Mouse (Mus musculus): Measurements from ENCODE around the gene Arrdc3.
"Not testable (repeated sequence)": the region's sequence is repeated elsewhere in the genome, so short reads cannot be mapped to it uniquely, and the experiment has no call there.

The Arrdc3 gene

DNA sequence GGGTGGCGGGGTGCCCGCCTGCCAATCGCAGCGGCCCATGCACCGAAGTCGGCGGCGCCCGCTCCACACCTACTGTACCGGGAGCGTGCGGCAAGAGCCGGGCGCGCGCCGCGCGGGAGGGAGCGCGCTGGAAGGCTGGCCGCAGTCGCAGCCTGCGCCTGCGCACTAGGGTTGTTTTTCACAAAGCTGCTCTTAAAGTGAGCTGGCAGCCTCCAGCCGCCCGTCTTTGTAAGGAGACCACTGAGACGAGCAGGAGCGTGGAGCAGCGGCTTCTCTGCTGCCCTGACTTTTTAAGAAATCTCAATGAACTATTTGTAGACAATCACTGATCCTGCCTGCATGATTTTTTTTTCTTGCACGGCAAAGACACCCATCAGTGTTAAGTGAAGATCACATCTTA, at the start of gene Arrdc3:
Arrdc3 (plus strand) TSS at position 195 of the 400 bp plus-strand sequence.
- peak; percentile 97 for DNase-seq

DNA sequence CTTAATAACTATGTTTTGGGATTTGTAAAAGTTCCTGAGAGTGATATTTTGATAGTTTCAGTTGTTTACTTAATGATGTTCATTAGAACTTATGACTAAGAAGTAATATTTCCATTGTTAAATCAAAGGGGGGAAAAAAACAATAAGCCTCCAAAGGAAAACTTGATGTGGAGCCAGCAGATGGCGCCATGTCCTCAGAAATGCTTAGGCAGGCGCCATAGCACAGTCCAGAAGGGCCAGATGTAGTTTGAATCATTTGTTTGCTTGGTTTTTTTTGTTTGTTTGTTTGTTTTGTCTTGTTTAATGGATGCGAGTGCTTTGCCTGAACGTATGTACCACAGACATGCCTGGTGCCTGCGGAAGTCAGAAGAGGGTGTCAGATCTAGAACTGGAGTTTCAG, 21.0 kb upstream of the Arrdc3 start:
- DNase-seq: peak; percentile 63

DNA sequence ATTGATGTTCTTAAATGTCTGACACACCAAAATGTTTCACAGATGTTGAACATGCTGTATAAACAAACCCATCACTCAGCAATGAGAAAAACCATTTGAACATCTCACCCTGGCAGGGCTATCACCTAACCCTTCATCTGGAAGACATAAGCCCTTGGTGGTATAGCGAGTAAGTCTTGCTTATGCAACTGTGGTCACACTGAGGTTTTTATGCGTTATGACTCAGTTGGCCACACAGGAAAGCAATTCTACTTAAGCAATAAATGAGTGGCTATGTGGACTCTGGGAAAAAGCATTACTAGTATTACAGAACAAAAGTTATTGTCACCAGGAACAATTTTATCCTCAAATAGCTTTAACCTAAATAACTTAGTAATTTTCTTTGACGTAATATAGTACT, 19.0 kb upstream of the Arrdc3 start:
- DNase-seq: no peak

DNA sequence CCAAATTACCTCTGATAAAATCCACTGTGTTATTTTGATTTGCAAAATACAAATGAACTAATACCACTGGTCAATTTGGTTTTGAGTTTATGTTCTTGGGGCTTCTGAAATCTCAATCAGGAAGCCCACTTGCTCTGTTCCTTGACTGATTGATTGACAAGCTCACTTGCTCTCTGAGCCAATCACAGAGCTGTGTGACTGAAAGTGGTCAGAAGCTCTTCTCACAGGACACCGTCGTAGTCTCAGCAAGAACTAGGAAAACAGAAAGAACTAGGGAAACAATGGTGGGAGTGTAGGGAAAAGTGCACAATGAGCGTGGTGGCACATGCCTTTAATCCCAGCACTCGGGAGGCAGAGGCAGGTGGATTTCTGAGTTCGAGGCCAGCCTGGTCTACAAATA, 8.1 kb upstream of the Arrdc3 start:
- no peak for DNase-seq

DNA sequence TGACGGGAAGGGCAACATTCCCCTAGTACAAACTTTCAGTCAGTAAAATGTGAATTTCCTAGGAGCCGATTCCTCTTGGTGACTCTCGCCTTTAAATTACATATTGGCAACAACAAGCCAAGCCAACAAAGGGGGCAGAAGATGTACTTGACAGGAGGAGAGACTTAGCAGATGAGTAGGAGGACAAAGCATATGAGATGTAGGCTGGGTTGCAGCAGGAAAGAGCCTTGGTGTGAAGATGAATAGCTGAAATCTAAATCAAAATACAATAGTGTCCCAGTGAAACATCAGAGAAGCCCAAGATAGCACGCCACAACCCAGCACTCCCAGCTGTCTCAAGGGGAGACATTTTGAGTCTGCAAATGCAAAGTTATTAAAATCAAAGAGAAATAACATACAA, 2.4 kb upstream of the Arrdc3 start:
- DNase-seq: peak; percentile 70

DNA sequence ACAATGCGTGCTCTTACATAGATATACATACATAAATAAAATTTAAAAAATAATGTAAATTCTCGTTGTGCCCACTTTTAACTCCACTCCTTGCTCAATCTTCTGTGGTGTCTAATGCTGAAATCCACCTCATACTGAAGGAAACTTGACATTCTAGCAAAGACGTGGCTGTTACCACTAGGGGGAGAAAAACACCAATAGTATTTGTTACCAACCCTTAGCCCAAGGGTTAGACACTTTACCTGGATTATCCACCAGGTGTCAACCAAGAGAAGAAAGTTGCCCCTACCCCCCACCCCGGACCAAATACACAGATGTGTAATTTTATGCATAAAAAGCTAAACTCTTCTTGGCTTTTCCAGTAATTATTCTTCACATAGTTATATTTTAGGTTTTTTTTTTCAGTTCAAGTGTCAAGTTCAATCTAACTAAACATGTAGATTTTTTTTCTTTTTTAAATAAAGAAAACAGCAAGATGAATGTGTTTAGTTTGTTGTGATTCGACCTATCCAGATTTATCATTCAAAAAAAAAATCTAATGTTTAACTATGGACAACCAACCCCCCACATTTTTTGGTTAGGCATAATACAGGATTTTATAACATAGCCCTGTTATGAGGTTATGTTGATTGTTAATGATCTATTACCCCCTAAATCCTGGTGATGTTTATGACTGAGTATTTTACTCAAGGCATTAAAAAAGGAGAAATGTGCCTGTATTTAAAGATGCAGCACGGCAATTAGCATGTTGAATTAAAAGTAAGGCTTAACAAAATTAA, 1.3 kb upstream of the Arrdc3 start:
- peak; percentile 42 for DNase-seq

DNA sequence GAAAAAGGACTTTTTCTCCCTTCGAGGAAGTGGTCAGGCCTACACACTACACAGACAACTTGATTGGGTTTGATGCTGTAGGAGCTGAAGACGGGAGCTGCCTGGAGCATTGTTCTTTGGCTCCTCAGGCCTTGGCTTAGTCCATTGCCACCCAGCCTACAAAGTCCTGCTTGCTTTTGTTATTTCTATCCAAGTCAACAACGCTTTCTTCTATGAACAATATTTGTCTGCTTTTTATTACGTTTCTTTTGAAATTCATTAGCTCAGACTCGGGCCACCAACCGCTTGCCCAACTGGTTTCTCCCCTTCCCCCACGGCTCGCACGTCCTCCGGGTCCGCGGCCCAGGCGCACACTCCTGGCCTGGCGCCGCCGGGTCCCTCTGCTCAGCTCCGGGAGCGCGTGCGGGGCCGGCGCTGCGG, 458 bp upstream of the Arrdc3 start:
- no peak for DNase-seq

DNA sequence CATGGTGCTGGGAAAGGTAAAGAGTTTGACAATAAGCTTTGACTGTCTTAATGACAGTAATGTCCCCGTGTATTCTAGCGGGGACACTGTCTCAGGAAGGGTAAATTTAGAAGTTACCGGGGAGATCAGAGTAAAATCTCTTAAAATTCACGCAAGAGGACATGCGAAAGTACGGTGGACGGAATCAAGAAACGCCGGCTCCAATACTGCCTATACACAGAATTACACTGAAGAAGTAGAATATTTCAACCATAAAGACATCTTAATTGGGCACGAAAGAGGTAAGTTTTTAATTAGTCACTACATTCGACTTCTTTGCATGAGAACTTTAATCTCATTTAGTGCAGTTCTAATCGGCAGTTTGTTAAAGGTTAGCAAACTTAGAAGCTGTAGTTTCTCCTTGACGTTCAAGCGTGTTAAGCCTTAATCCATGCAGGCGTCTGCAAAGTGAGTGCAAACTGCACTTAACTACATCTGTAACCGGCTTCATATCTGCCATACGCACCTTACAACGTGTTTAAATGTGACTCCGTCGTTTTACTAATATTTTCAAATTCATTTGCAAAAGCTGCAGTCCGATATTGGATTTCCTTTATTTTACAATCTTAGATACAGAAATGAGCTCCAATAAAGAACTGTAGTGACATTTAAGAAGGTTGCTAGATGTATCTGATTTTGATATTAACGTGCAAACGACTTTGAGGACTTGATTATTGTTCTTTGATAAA, 629 bp downstream of the Arrdc3 start:
- DNase-seq: no peak

DNA sequence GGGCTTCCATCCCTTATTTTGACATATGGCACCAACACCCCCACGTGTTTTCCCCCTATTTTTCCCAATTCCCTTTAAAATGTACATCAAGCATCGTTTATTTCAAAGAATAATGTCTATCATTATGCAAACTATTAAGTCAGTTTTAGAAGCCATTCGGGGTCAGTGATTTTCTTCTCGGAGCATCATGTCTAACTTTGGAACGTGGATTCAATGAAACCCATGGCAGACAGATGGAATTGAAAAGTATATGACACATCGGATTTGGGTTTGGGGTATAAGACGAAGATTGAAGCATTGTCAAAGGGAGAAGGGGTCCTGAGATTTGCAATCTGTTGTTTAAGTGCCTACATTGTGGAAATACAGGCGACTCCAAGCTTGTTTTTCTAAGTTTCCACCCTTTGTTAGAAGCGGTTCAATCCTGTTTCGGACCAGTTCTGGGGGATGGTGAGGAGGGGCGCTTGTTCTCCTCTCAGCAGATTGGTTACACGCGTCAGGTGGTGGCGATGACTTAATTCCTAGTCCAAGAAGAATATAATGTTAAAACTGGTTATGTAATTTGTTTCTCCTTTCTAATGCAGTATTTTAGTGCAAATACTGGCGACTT, 1.3 kb downstream of the Arrdc3 start:
- peak; percentile 86 for DNase-seq

DNA sequence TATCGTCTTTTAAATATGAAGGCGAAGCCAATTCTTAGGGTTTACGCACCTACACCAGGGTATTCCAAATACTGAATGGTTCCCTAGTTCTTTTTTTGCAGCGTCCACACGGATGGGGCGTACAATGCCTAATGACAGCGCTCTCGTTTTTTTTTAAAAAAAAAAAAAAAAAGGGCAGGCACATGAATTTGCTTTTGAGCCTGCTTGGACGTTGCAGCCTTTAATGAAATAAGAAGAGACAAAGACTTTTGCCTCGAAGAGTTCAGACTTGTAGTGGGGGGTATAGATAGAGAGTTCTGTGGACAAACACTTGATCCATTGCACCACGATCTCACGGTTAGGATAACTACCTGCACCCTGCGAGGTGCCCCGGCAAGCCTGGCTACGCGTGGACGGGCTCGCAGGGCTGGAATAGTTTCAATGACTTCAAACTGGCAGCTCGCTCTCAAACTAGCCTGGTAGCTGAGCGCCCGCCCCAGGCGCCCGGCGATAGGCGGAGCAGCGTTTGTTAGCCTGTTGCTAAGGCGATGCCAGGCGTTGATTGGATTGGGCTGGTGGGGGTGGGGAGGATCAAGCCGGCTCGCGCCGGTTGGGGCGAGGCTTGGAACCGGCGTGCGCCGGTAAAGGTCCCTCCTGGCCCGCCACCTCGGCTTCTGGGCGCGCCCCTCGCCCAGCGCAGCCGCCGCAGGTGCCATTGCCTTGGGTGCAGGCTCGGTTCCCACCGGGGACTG, 2.1 kb downstream of the Arrdc3 start:
- DNase-seq: peak; percentile 97

DNA sequence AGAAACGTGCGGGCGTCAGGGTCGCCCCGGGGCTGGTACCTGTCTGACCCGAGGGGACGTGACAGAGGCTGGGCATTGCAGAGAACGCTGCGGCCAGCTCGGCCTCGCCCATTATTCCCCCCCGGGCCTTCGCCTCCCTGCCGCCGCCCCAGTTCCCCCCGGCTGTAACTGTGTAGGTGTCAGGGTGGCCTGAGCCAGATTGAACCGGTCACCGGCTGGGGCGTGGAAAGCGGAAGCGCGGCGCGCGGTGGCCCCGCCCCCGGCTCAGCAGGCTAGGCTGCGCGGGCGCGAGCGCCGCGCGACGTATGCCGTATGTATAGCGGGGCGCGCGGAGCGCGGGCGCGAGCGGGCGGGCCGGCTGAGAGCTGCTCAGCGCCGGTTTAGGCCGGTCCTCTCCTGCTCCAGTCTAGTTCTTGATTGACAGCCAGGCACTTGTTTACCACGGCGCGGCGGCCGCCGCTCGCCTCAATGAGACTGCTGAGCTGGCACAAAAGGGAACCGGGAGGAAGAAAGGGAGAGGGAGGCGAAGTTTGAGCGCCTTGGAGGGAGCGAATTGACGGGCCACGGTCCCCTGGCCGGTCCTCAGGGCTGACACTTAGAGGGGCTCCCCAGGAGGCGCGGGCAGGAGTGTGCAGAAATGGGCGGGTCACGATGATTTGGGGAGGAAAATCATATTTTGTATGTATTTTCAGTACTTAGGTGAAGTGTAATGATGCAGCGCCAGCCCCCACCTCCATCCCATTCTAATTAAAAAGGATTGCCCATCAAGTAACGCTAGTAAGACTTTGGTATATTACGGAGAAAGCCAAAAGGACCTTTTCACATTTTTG, 2.9 kb downstream of the Arrdc3 start:
- peak; percentile 92 for DNase-seq

DNA sequence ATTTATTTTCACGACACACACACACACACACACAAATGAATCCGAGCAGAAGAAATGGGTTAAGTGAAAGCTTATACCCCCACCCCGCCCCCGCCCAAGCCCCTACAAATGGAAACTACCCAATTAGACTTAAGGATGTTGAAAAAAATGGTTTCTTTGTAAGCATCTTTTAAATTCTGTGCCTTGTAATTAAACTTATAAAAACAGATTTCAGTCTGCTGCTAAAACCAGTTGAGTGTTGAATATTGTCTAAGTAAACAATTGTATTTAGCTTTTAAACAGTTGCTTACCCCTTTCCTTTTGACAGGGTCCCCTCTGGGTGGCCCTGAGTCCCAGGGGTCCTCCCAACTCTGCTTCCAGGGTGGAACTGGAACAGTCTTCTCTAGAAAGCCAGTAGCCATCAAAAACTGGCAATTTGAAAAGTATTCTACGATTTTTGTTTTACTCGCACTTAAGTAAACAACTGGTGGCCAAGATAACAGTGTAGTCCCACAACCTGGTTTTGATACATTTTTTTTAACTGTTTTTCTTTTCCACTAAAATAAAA, 3.6 kb downstream of the Arrdc3 start:
- no peak for DNase-seq

DNA sequence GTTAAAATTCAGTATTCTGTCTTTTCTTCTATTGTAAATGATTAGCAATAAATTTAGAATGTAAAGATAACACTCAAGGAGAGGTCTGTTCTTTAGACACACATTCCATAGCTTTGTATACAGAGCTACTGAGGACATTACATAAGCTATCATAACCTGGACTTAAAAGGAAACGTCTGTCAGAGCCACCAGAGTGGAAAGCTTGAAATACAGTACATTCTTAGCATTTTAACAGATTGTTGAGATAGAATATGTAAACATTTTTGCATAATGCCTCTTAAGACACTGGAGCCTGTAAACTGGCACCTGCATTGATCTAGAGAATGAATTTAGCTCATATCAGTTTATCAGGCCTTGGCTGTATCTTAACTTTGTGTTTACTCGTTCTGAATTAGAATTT, 4.7 kb downstream of the Arrdc3 start:
- DNase-seq: no peak

DNA sequence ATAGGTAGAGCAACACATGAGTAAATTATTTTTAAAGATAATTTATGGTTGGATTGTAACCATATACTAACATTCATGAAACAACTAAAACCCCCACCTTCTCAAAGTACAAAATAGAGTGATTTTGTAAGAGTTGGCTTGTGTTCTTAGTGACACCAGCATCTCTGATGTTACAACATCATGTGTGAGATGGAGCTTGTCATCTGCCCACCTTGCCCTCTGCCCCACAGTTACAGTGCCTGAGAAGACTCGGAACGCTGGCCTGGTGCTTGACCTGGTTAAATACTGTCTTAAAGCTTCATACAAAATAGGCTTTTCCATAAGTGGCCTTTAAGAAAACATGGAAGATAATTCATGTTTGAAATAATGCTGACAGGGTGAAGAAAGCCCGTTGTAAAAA, 11.7 kb downstream of the Arrdc3 start:
- DNase-seq: not testable (repeated sequence)

DNA sequence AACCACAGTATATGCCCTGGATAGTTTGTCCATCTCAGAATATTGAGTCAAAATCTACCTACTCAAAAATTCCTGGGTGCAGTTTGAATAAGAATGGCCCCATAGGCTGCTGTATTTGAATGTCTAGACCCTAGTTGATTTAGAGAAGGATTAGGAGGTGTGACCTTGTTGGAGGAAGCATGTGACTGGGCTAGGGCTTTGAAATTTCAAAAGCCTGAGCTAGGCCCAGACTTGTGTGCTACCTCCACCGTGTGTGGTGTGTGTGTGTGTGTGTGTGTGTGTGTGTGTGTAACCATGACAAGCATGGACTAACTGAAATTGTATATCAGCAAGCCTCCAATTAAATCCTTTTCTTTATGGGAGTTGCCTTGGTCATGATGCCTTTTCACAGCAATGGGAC, 14.2 kb downstream of the Arrdc3 start:
- no peak for DNase-seq

DNA sequence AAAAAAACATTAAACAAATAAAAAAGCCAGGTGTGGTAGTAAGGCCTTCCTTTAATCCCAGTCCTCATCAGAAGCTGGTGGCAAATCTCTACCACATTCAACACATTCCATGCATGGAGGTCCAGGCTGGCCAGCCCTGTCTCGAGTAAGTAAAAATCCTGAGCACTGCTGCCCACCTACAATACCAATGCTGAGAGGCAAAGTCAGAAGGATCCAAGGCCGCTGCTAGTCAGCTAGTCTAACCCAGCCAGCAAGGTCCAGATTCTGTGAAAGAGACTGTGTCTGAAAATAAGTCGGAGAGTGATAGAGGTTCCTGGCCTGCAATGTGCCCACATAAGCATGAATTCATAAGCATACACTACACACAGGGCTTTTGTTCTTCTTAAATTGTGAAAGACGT, 14.9 kb downstream of the Arrdc3 start:
- DNase-seq: no peak

DNA sequence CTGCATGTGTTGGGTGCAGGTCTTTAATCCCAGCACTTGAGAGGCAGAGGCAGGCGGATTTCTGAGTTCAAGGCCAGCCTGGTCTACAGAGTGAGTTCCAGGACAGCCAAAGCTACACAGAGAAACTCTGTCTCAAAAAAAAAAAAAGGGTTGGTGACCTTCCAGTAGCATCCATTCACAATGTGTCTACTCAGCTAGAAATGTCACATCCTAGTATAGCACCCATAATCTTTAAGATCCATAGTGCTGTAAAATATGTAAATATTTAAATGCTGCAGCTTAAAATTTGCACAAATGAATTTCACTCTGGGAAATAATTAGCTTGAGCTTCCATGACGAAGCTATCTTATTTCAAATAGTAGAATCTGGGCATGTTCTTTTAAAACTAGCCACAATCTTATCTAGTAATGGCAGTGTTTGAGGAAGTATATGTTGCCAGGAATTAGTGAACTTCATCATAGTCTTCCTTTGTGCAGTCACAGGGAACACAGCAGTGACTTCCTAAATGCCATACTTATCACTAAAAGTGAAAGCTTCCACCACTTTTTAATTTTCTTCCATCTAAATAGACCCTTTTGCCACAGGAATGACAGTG, 16.3 kb downstream of the Arrdc3 start:
- DNase-seq: no peak

DNA sequence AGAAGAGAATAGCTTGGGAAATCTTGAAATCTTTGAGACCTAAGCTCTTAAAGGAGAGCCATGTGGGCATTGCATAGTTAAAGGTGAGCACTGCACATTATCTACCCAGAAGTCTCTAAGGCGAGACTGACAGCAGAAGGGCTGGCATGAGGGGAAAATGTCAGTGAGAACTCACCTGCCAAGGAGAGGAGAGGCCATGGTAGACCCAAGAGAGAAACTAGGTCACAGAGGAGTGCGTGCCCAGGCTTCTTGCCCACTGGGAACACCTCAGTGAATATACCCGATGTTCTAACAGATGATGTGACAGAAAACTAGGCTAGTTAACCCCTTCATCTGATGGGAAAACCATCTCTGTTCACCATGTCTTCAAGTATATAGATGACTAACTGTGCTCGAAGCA, 18.2 kb downstream of the Arrdc3 start:
- no peak for DNase-seq

DNA sequence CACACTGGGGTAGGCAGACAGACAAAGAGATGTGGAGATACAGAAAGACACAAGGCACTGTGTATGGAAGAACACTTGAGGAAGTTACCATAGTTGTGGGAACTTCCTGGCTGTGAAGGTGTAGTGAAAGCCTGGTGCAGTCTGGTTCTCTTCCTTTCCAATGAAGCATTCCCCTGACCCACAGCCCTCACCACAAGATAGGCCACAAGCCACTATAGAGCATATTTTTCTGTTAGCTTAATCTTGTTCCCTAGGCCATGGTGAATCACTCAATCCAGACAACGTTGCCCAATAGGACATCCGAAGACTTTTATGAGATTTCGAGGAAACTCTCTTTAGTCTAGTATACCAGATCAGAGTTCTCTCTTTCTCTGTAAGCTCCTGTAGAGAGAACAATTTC, 19.6 kb downstream of the Arrdc3 start:
- DNase-seq: no peak

DNA sequence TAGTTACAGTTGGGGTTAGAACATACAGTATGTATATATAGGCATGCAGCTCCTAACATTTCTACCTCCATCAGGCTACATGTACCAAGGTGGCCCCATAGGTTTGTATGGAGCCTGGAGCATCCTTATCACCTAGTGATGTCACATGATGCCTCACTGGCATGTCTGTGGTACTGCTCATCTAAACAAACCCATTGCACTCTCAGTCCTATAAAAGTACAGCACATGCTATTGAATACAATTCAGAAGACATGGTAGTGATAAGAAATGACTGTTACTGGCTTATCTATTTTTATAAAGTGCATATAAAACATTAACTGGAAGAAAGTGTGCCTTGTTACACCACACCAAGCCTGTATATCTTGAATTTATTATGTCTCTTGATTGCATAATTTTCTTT, 30.2 kb downstream of the Arrdc3 start:
- no peak for DNase-seq

DNA sequence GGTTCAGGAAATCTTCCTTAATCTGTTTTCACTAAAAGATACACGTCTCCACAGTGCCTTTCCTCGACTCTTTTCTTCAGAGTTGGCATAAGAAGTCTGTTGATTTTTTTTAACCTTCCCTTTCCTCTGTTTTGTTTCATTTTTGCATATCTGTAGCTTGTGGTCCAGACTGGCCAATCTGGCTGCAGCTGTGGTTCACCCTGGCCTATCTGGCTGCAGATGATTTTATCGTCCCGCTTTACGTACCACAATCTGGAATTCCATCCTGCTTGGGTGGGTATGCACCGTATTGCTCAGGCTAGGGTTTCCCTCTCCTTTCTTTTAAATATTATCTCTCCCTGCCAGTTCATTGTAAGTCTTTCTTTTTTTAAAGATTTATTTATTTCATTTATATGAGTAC, 37.8 kb downstream of the Arrdc3 start:
- DNase-seq: no peak
